Mouse (Mus musculus) liver, embryonic 14.5 days (tissue): ENCODE measurements around the gene Myo15. TPM values are rescaled to one million over a fixed set of nuclear protein-coding genes. Genes with fewer than 3 reads are reported as not detected.

Experiments
- ATAC-seq: fragments of 200-750 bp; cut with Nextera tagmentation; 2 replicates; pipeline ENCODE4 v1.8.0; 2017; ENCODE audit warnings: moderate number of reproducible peaks, mild to moderate bottlenecking, moderate library complexity; ENCODE audit not compliant: insufficient read depth
- DNase-seq, 3 experiments: peaks; one replicate each; pipeline ENCODE4 v3.0.0-alpha.2; 2012 to 2013; ENCODE audit warnings: low read depth in 3 of 3, low spot score in 3 of 3
- H3K27ac ChIP-seq: fragments of 300-500 bp; sonication (generic); 2 replicates; pipeline ENCODE4 v1.5.1; 2014; ENCODE audit warnings: moderate library complexity, mild to moderate bottlenecking, control low read depth, inconsistent platforms
- H3K27me3 ChIP-seq: fragments of 300-500 bp; sonication (generic); 2 replicates; pipeline ENCODE4 v1.6.1; 2014; ENCODE audit warnings: mild to moderate bottlenecking, low read length, moderate library complexity; ENCODE audit not compliant: control insufficient read depth, insufficient read depth
- H3K36me3 ChIP-seq: fragments of 300-500 bp; sonication (generic); replicated peaks from 2 replicates; pipeline ENCODE4 v1.6.1; 2014; ENCODE audit warnings: low read depth; ENCODE audit not compliant: control insufficient read depth, insufficient read depth
- H3K4me1 ChIP-seq, 2 experiments: fragments of 200-500 bp in 1 of 2; fragments of 300-500 bp in 1 of 2; sonication (generic) in 1 of 2; replicated peaks; 2 replicates each; pipeline ENCODE4 v1.6.1; 2012 to 2014; ENCODE audit warnings: antibody characterized with exemption in 1 of 2, inconsistent platforms in 1 of 2, low read length in 1 of 2; ENCODE audit not compliant: control insufficient read depth in 2 of 2, insufficient read depth in 2 of 2
- H3K4me2 ChIP-seq: fragments of 300-500 bp; sonication (generic); 2 replicates; pipeline ENCODE4 v1.6.1; 2014; ENCODE audit warnings: low read depth, mild to moderate bottlenecking, control low read depth, moderate library complexity
- H3K4me3 ChIP-seq, 2 experiments: fragments of 200-500 bp in 1 of 2; fragments of 300-500 bp in 1 of 2; sonication (generic) in 1 of 2; 2 replicates each; pipeline ENCODE4 v1.5.1; 2012 to 2014; ENCODE audit warnings: low read depth in 2 of 2, low read length in 2 of 2, mild to moderate bottlenecking in 2 of 2, control low read depth in 1 of 2, inconsistent platforms in 1 of 2, moderate library complexity in 1 of 2; ENCODE audit not compliant: insufficient read depth in 1 of 2
- H3K9ac ChIP-seq: fragments of 300-500 bp; sonication (generic); replicated peaks from 2 replicates; pipeline ENCODE4 v1.6.1; 2014; ENCODE audit warnings: mild to moderate bottlenecking, control low read depth, moderate library complexity
- H3K9me3 ChIP-seq: fragments of 300-500 bp; sonication (generic); 2 replicates; pipeline ENCODE4 v1.6.1; 2016; ENCODE audit warnings: low read length, mixed read lengths; ENCODE audit not compliant: control insufficient read depth
- CTCF ChIP-seq: IDR thresholded peaks from 2 replicates; pipeline ENCODE4 v1.5.1; 2016; ENCODE audit warnings: antibody characterized with exemption, low read depth, control low read depth
- EP300 ChIP-seq: IDR thresholded peaks from 2 replicates; pipeline ENCODE4 v1.6.1; 2016; ENCODE audit warnings: antibody characterized with exemption, low read depth
- WGBS: fragments of 180-500 bp; shearing (Covaris S2); extraction: QIAGEN DNeasy Blood & Tissue Kit; methylation state at CpG from one replicate; pipeline ENCODE4 v1.1.7; 2014; ENCODE audit not compliant: insufficient replicate concordance; 5-methylcytosine and 5-hydroxymethylcytosine counted together
- polyA plus RNA-seq, 2 experiments: library from polyadenylated mRNA; depleted of rRNA in 1 of 2; stranded (reverse) in 1 of 2; unstranded in 1 of 2; fragments of >200 nt; fragmentation: Nextera tagmentation in 1 of 2; extraction: Ambion mirVana in 1 of 2; gene quantifications; 2 replicates each; pipeline versions ENCODE4 v1.2.1 to v1.2.3; 2012 to 2014

The Myo15 gene
- polyA plus RNA-seq, 2 experiments: 0.18 to 0.64 TPM

GRCm38 (mm10) chr11:60536859-60537467 lies 67.8 kb downstream of the Myo15 start:
- TF ChIP-seq CTCF (peak; percentile 42), EP300 (no peak)
- H3K36me3 ChIP-seq: peaks cover 4% of the 10 kb centered on the region
- H3K27me3 ChIP-seq: no peaks in the 10 kb centered on the region
- H3K9ac ChIP-seq: peak overlapping the region; percentile 86
- peak in 2 of 3 experiments; percentile 13 to 64 for DNase-seq
- H3K9me3 ChIP-seq: no peaks in the 10 kb centered on the region
- H3K4me2 ChIP-seq: peak overlapping the region; percentile 96
- H3K27ac ChIP-seq: peak overlapping the region; percentile 97
- peaks cover 16 to 19% of the 10 kb centered on the region in 2 experiments for H3K4me1 ChIP-seq
- WGBS: under 1% methylated on average over 37 of the region's 37 CpGs
- ATAC-seq: peak; percentile 74
- peak overlapping the region; percentile 82 to 87 for H3K4me3 ChIP-seq

- peak; percentile 90 to 93 (median 90) for DNase-seq
- Histone ChIP-seq H3K27ac (peak overlapping the region; percentile 97), H3K9ac (peak overlapping the region; percentile 86), H3K4me1 (peaks cover 16 to 19% of the 10 kb centered on the region in 2 experiments), H3K36me3 (peaks cover 12% of the 10 kb centered on the region), H3K9me3 (no peaks in the 10 kb centered on the region), H3K4me3 (peak overlapping the region; percentile 82 to 87), H3K27me3 (no peaks in the 10 kb centered on the region), H3K4me2 (peak overlapping the region; percentile 96)
- ATAC-seq: peak; percentile 86
- TF ChIP-seq EP300: no peak
- 0 out of 2 replicates have a peak, but pooled peaks have one; percentile 11 for TF ChIP-seq CTCF
- under 1% methylated on average over 88 of the region's 91 CpGs for WGBS
Measured at GRCm38 (mm10) chr11:60537468-60538347, 68.6 kb downstream of the Myo15 start.

DNA sequence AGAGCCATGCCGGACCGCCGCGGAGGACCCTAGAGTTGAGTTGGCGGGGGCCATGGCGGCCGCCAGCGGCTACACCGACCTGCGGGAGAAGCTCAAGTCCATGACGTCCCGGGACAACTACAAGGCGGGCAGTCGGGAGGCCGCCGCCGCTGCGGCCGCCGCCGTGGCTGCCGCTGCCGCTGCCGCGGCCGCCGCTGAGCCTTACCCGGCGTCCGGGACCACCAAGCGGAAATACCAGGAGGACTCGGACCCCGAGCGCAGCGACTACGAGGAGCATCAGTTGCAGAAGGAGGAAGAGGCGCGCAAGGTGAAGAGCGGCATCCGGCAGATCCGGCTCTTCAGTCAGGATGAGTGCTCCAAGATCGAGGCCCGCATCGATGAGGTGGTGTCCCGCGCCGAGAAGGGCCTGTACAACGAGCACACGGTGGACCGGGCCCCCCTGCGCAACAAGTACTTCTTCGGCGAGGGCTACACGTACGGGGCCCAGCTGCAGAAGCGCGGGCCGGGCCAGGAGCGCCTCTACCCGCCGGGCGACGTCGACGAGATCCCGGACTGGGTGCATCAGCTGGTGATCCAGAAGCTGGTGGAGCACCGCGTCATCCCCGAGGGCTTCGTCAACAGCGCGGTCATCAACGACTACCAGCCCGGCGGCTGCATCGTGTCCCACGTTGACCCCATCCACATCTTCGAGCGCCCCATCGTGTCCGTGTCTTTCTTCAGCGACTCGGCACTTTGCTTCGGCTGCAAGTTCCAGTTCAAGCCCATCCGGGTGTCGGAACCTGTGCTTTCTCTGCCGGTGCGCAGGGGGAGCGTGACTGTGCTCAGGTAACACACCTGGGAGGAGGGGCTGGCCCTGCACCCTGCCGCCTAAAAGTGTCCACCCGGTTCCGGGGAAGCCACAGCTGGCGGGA lies 69.5 kb downstream of the Myo15 start:
- Histone ChIP-seq H3K36me3 (peaks cover 13% of the 10 kb centered on the region), H3K4me3 (peak overlapping the region; percentile 79 to 87)
- WGBS: under 1% methylated on average over 93 of the region's 93 CpGs

GRCm38 (mm10) chr11:60539540-60539939 lies 70.4 kb downstream of the Myo15 start:
- no peaks in the 10 kb centered on the region for H3K9me3 ChIP-seq
- no peak for TF ChIP-seq CTCF
- TF ChIP-seq EP300: no peak
- peaks cover 18% of the 10 kb centered on the region for H3K36me3 ChIP-seq
- DNase-seq (no peak), ATAC-seq (no peak)
- H3K4me2 ChIP-seq: peak overlapping the region; percentile 96
- H3K9ac ChIP-seq: peak overlapping the region; percentile 86
- H3K4me1 ChIP-seq: peaks cover 16 to 19% of the 10 kb centered on the region in 2 experiments
- no peak overlapping the region; the same call in 1 of the 2 replicates for H3K27ac ChIP-seq
- WGBS: 10% methylated on average over 2 of the region's 2 CpGs
- H3K4me3 ChIP-seq: peak overlapping the region; percentile 79 to 87
- no peaks in the 10 kb centered on the region for H3K27me3 ChIP-seq

More for the DNA sequence above, 69.5 kb downstream of the Myo15 start:
- Histone ChIP-seq H3K4me1 (peaks cover 16 to 19% of the 10 kb centered on the region in 2 experiments), H3K9me3 (no peaks in the 10 kb centered on the region), H3K9ac (peak overlapping the region; percentile 86), H3K4me2 (peak overlapping the region; percentile 96), H3K27me3 (no peaks in the 10 kb centered on the region), H3K27ac (peak overlapping the region; percentile 65)
- ATAC-seq: peak; percentile 40
- no peak for TF ChIP-seq CTCF
- TF ChIP-seq EP300: no peak
- peak in 2 of 3 experiments; percentile 18 to 29 for DNase-seq
